Mouse (Mus musculus) ES-Bruce4 (cell line): ENCODE measurements around the gene Mapre3.

Source experiments
- CTCF ChIP-seq: IDR thresholded peaks from one replicate; pipeline ENCODE4 v1.8.1; 2011; ENCODE audit warnings: low read depth, low read length
- POLR2A ChIP-seq: IDR thresholded peaks from one replicate; pipeline ENCODE4 v1.8.1; 2011; ENCODE audit warnings: low read length; ENCODE audit not compliant: insufficient read depth

GRCm38 (mm10) chr5:30806106-30806505 is 8.3 kb upstream of the Mapre3 start:
- TF ChIP-seq POLR2A (no peak), CTCF (peak; percentile 80)
